Mouse (Mus musculus): ENCODE measurements around the gene Bcas2.

DNA sequence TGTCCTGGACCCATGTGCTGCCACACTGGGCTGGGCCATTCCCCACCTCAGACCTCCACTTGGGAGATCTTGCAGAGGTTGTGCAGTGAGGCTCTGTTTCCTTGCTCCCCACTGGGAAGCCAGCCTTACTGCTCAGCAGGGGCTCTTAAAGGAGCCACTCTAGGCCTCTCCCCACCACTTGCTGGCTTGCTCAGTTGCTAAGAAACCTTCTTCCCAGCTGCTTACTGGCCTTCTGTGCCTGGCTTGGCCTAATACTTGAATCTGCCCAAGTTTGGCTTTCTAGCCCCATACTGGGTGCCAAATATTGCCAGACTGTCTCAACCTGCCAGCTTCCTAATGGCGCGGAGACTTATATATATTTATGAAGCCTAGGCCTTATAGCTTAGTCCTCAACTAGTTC lies 17.4 kb downstream of the Bcas2 start:
- TF ChIP-seq TAL1 (IDR thresholded peaks at IDR 0.05; ENCODE audit: low read length): no peak
- no peak for TF ChIP-seq GATA1 (IDR thresholded peaks at IDR 0.05; ENCODE audit: low read length)

All from erythroblast, embryonic 14.5 days (primary cell).